Mouse (Mus musculus) CH12F3 (cell line): ENCODE measurements around the gene Dctn2.
"Not testable (repeated sequence)": the region's sequence is repeated elsewhere in the genome, so short reads cannot be mapped to it uniquely, and the experiment has no call there.

Source experiments
- in situ Hi-C: fragments of 300-500 bp; cut with MboI; formaldehyde crosslinking; loops from 2 replicates; pipeline ENCODE4 v1.14.3; 2020; ENCODE audit warnings: low sequenced_read_pairs

The Dctn2 gene

DNA sequence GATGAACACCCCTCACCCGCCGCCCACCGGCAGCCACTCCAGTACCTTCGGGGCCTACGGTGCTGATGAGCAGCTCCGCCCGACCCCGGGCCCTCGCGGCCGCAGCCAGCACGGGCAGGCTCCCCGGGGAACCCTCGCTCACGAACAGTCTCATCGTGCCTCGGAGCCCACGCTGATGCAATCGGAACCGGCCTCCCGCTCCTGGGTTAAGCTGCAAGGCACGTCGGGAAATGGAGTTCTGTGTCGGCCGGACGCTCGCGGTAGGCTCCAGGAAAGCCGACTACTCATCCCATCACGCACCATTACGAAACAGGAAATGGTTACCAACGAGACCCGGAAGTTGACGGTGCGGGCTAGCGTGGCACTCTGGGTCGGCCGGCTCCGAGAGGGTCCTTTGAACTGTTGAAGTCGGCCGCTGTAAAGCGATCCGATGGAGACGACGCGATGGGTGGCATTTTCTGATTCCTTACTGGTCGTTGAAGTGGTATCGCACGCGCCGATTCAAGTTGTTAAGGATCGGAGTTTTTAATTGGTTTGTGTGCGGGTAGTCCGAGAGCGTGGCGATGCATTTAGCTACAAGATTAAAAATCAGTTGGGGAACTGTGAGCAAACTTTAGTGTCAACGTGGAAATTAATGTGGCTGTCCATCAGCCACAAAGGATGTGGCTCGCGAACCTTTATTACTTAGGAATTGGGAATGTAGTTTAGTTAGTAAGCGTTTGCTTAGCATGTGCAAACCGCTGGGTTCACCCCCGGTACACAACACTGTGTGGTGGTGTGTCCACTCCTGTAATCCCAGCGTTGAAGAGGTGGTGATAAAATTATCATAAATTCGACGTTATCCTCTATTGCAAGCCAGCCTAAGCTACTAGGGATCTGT lies 45.5 kb downstream of the Dctn2 start, which contains the start of gene Mars:
Mars (minus strand) TSS at position 311 of the 880 bp plus-strand sequence.
- in situ Hi-C loops = no loop called here

DNA sequence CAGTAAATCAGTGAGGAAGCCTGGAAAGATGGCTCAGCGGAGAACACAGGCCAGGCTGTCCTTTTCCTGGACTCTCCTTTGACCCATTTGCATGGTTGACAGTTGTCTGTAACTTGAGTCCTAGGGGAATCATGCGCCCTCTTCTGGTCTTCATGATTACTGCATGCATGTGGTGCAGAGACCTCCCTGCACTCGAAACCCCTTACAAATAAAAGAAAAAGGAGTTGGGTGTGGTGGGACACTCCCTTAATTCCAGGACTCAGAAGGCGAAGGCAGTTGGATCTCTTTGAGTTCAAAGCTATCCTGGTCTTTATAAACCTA lies 46.1 kb downstream of the Dctn2 start:
- in situ Hi-C loops = no loop called here

DNA sequence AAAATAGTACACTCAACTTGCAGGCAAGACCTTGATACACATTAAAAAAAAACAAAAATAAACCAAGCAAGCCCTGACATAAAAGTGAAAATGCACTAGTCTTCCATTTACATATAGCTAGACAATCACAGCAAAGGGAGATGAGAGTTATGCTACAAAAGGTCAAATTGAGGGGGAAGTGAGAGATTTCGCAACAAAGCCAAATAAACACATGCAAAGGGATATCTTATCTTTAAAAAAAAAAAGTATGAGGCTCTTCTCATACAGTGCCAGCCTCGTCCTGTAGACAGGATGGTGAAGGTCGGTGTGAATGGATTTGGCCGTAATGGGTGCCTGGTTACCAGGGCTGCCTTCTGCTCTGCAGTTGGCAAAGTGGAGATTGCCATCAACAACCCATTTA lies 46.7 kb downstream of the Dctn2 start:
- in situ Hi-C loops = no loop called here

DNA sequence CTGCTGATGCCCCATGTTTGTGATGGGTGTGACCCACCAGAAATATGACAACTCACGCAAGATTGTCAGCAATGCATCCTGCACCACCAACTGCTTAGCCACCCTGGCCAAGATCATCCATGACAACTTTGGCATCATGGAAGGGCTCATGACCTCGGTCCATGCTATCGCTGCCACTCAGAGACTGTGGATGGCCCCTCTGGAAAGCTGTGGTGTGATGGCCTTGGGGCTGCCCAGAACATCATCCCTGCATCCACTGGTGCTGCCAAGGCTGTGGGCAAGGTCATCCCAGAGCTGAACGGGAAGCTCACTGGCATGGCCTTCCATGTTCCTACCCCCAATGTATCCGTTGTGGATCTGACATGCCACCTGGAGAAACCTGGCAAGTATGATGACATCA lies 47.3 kb downstream of the Dctn2 start:
- in situ Hi-C loops = not testable (repeated sequence)

DNA sequence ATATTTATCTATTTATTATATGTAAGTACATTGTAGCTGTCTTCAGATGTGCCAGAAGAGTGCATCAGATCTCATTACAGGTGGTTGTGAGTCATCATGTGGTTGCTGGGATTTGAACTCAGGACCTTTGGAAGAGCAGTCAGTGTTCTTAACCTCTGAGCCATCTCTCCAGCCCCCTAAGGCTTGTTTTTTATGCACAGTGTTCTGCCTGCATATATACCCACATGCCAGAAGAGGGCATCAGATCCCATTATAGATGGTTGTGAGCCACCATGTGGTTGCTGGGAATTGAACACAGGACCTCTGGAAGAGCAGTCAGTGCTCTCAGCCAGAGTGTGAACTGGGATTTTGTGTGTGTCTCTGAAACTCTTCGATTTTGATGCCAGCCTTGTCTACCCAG lies 48.8 kb downstream of the Dctn2 start:
- in situ Hi-C loops = not testable (repeated sequence)

DNA sequence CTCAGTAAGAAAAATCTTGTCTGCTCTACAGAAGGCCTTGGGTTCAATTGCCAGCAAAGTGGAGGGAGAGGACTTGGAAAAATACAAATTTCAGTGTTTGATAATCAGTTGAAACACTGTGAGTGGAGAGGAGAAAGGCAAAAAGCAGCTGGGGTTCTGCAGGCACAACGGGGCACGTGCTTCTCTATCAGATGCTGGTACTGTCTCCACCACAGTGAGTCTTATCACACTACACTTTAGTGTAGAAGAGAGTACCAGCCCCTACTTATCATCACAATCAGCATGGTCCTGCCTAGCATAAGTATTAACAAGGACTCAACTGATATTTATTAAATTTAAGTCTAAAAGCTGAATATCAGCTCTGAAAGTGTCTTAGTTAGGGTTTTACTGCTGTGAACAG lies 51.1 kb downstream of the Dctn2 start:
- in situ Hi-C loops = no loop called here

DNA sequence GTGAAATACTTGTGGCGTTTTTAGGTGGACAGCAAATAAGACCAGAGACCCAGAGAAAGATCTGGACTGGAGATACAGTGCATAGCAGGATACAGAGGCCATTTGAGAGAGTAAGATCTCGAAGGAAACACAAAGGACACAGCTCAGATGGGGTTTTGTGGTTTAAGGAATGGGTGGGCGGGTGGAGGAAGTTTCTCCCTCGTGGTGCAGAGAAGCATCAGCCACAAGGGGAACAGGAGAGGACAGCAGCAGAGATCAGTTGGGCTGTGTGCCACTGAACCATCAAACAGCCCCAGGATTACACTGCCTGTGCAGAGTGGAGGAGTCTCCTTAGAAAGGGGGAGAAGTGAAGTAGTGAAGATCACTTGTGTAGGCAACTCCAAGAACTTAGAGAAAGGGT lies 51.8 kb downstream of the Dctn2 start:
- in situ Hi-C loops = no loop called here

DNA sequence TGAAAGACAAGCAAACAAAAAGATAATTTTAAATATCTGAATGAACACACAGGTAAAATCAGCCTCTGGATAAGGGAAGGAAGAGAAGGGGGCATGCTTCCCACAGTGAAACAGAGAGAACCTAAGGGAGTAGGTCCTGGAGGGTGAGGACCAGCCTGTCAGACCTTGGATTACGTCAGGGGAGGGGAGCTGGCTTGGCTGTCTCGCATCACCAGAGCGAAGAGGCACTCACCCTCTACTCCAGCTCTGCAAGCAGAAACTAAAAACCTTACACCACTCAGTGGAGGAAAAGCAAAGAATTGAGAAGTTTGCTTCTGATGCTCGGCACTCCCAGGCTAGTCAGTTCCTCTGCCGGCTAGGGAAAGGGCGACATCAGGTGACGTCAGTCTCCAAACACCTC lies 53.8 kb downstream of the Dctn2 start:
- in situ Hi-C loops = no loop called here

DNA sequence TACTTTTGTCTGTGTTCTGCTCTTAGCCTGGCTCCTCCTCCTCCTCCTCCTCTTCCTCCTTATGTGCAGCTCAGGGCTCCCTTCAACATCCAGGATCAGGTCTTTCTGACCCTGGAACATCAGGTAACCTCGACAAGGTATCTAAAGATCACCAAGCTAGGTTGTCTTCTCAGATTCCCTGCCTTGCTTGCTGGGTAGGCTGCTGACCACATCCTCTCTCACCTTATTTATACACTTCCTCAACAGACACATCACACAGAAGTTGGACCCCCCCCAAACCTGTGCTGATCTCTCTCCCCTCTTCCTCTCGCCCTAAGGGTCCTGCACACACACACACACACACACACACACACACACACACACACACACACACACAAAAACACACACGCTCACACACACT lies 55.5 kb downstream of the Dctn2 start, which contains the start of gene Arhgap9:
Arhgap9 (plus strand) TSS at position 344 of the 400 bp plus-strand sequence.
- in situ Hi-C loops = no loop called here

DNA sequence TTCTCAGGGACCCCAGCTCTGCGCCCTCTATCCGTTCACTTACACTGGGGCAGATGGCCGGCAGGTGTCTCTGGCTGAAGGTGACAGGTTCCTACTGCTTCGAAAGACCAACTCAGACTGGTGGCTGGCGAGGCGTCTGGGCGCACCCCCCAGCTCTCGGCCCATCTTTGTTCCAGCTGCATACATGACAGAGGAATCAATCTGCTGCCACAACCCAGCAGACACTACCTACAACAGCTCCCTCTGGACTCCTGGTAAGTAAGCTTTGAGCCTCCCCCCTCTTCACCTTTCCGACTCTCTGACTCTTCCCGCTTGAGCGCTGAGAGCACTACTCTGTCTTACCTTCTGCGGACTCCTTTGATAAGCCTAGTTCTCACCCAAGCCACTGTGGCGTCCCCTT lies 56.0 kb downstream of the Dctn2 start:
- in situ Hi-C loops = no loop called here

DNA sequence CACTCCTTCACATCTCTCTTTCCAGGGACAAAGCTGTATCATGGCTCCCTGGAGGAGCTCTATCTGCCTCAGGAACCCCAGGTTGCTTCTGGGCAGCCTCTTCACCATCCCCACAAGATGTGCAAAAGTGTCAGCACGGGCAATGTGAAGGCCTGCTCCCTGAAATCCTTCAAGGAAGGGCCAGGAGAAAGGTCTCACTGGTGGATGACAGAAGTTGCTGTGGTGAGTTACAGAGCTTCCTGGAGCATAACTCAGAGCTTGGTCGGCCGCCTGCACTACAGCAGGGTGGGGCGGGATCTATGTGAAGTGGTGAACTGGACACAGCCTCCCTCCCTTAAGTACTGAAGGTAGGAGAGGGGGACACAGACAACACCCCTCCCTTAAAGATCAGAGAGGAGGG lies 56.5 kb downstream of the Dctn2 start:
- in situ Hi-C loops = no loop called here

DNA sequence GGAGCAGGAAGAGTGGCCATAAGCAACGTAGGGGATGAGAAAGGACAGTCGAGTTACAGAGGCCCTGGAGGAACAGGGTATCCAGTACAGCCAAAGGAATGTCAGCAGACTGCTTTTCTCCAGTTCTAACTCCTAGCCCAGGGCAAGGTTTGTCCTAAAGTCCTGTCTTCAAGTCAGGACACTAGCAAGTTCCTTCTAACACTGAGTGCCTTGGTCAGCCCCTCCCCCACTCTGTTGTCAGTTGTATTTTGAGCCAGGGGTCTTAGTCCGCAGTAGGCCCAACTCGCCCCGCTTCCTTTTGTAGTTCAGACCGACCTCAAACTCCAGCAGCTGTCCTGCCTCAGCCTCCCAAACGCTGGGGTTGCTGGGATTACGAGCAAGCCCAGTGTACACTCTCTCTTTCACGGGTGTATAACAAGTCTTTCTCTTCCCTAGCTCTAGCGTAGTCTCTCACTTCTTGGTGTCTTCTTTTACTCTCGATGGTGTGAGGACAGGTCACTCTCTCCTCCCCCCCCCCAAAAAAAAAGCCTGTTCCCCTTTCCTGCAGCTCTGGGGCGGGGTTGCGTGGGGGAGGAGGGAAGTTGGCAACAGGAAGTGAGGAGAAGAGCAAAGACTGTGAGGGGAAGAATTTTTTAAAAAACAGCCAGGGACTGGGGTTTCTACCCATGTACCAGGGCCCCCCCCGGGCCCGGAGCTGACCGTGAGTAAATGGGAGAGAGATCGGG lies 57.1 kb downstream of the Dctn2 start:
- in situ Hi-C loops = no loop called here

DNA sequence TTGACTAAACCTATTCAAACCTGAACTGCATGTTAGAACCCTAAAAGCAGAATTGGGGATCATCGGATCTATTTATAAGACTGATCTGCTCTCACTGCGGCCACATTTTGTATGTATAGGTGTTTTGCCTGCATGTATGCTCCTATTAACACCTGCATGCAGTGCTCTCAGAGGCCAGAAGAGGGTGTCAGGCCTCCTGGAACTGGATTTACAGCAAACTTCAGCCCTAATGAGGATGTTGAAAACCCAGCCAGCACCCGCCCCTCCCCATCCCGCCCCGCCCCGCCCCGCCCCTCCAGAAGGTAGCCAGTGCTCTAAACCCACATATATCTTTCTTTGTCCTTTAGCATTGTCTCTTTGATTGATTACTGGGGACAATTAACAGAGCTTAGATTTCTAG lies 58.3 kb downstream of the Dctn2 start:
- in situ Hi-C loops = no loop called here

DNA sequence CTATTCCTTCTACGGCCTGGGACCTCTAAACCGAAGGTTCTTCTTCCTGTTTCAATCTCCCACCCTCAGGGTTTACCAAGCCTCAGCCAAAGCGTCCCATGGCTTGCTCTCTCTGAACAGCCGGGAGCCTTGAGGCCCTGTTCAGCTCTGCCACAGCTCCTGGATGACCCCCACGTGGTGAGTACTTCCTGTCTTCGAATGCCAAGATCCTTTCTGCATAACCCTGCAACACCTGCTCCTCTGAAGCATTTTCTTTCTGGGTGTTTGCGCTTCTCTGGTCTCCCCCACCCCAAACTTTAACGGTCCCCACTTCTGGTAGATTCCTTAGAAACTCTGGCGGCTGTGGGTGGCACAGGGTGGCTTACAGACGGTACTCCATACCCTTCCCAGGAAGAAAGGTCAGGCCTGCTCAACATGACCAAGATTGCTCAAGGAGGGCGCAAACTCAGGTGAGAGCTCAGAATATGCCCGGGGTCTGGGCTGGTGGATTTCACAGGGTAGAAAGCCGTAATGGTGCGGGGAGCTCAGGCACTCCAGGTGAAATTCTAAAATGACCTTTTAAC lies 59.4 kb downstream of the Dctn2 start:
- in situ Hi-C loops = no loop called here

DNA sequence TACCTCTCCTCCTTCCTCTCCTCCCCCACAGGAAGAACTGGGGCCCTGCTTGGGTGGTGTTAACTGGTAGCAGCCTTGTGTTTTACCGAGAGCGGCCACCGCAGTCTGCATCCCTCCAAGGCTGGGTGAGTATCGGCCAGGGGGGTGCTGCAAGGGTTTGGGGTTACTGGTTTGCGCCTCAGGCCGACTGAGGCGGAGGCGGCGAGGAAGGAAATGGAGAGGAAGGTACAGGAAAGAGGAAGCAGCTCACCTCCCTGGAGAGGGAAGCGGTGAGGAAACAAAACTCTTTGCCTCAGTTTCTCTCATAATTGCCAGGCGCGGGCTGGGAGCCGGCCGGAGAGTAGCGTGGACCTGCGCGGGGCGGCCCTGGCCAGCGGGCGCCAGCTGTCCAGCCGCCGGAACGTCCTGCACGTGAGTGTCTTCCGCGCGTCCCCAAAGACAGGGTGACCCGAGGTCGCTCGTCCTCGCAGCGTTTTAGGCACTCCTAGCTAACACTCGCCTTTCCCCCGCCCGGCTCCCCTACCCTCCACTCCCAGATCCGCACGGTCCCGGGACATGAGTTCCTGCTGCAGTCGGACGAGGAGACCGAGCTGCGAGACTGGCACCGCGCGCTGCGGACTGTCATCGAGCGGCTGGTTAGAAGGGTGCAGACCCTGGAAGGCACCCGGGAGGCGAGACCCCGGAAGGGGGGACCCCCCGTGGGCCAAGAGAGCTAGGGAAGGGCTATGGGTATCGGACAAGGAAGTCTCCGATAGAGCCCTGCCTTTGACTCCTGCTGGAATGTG lies 60.0 kb downstream of the Dctn2 start:
- in situ Hi-C loops = no loop called here

DNA sequence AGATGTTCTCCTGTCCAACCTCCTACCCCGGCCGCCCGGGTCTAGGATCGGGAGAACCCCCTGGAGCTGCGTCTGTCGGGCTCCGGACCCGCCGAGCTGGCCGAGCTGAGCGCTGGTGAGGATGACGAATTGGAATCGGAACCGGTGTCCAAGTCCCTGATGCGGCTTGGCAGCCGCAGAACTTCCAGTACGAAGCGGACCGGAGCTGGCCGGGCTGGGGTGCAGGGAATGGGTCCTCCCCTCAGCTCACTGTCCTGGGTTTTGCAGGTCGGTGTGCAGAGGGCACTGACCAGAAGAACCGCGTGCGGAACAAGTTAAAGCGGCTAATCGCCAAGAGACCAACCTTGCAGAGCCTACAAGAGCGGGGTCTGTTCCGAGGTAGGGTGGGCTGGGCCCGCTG lies 60.7 kb downstream of the Dctn2 start:
- in situ Hi-C loops = no loop called here

DNA sequence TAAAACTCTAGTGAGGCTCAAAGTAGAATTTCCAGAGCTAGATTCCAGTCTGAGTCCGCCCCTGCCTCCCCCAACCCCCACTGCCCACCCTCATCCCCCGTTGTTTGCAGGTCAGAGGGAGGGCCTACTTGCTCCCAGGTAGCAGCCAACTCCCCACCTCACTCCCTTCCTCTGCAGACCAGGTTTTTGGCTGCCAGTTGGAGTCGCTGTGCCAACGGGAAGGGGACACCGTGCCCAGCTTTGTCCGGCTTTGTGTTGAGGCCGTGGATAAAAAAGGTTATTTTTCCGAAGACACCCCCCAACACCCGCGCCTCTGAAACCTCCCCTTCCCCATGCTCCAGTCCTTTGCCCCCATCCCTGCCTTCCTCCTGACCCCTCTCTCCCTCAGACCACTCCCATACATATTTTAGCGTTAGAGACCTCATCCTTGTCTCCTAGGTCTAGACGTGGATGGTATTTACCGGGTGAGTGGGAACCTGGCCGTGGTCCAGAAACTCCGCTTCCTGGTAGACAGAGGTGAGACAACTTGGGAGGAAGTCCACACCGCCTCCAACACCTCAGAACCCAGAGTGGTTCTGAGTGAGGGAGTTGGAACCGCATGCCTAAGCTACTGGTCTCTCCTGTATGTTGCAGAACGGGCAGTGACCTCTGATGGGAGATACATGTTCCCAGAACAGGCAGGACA lies 61.4 kb downstream of the Dctn2 start:
- in situ Hi-C loops = no loop called here

DNA sequence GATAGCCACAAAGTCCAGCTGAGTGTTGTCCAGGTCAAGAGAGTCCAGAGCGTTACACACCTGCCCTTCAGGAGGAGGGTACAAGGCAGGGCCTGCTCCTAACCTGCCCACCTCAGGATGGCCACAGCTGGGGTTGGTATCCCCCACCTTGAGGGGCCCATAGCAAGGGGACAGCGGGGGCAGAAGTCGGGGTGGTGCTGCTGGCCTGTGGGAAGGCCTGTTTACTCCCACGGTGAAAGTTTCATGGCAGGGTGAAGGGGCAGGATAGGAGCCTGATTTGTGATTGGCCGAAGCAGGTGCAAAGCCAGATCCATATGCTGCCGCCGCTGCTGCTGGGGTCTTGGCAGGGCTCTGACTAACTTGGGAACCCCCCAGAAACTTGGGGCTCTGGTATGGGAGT lies 64.0 kb downstream of the Dctn2 start:
- in situ Hi-C loops = no loop called here
